In genomic region chr16:13940139-13940846, GRCm38 (mm10) we compare ENCODE assay signal across 9 mouse cellular contexts. TPM values are rescaled to one million over a fixed set of nuclear protein-coding genes. Genes with fewer than 3 reads are reported as not detected.
DNase-seq lines count a peak whose midpoint lies in the region; ATAC-seq lines count a peak whose summit lies in the region.
"Had no signal": no experiment of that assay in that cellular context is flagged by ENCODE, and none has a peak within 500 bp of the region (broad histone marks: within the 10 kb centered on the region; RNA-seq: fewer than 3 reads in every experiment).

No protein-coding gene starts in this region.

- peaks cover 37% of the 10 kb centered on the region for H3K27me3 ChIP-seq in liver, embryonic 12.5 days (replicated peaks)
- H3K27me3 ChIP-seq in neural tube, embryonic 14.5 days (ENCODE audit: control insufficient read depth, insufficient read depth, low read length): 0 out of 2 replicates have a peak, but pooled peaks cover 3% of the 10 kb centered on the region

- peak overlapping the region; percentile 65 for H3K4me2 ChIP-seq in liver, embryonic 12.5 days
- H3K4me2 ChIP-seq in neural tube, embryonic 14.5 days (ENCODE audit: low read depth, low read length): peak overlapping the region; percentile 97

- H3K27ac ChIP-seq in liver, embryonic 12.5 days: no peak overlapping the region
- H3K27ac ChIP-seq in neural tube, embryonic 14.5 days (ENCODE audit: low read depth, low read length): 0 out of 2 replicates have a peak overlapping the region, but pooled peaks have one; percentile 10
- H3K27ac ChIP-seq: macrophage had no signal

- intact Hi-C loops in heart, postnatal 14 days (cut with DNase I): no loop called here

- H3K9me3 ChIP-seq in liver, embryonic 12.5 days (replicated peaks): no peaks in the 10 kb centered on the region
- no peaks in the 10 kb centered on the region for H3K9me3 ChIP-seq in neural tube, embryonic 14.5 days (ENCODE audit: control insufficient read depth, low read length)

- ATAC-seq in liver, embryonic 12.5 days: peak; percentile 66
- ATAC-seq in neural tube, embryonic 14.5 days (ENCODE audit: low read depth): peak; percentile 100

- no peak overlapping the region for H3K9ac ChIP-seq in liver, embryonic 12.5 days
- H3K9ac ChIP-seq in neural tube, embryonic 14.5 days (replicated peaks; ENCODE audit: low read depth, low read length): peak overlapping the region; percentile 74

- H3K4me3 ChIP-seq in liver, embryonic 12.5 days: peak overlapping the region; percentile 52
- H3K4me3 ChIP-seq in neural tube, embryonic 14.5 days (ENCODE audit: low read depth, low read length): peak overlapping the region; percentile 61

- H3K36me3 ChIP-seq in liver, embryonic 12.5 days: no peaks in the 10 kb centered on the region
- H3K36me3 ChIP-seq in neural tube, embryonic 14.5 days (ENCODE audit: control insufficient read depth, insufficient read depth, low read length): no peaks in the 10 kb centered on the region

- H3K4me1 ChIP-seq in liver, embryonic 12.5 days: no peaks in the 10 kb centered on the region; the same call in 1 of the 2 replicates
- H3K4me1 ChIP-seq in neural tube, embryonic 14.5 days (ENCODE audit: control insufficient read depth, insufficient read depth, low read length): no peaks in the 10 kb centered on the region

- DNase-seq in heart, adult 18-20 months: peak; percentile 12 to 26
- no peak for DNase-seq in heart, adult 8-10 months (ENCODE audit: low spot score)
- peak; percentile 11 for DNase-seq in fat pad, adult 2 months (ENCODE audit: extremely low read depth, low read depth, low spot score)
- peak; percentile 3 to 30 for DNase-seq in heart, postnatal 14 days
- peak; percentile 44 for DNase-seq in large intestine, adult 2 months (ENCODE audit: low read depth, low spot score)
- peak; percentile 70 for DNase-seq in yolk sac, embryonic 10.5 days (ENCODE audit: low spot score)

- WGBS in large intestine, adult 2 months: 6% methylated on average over 28 of the region's 28 CpGs
- WGBS in liver, embryonic 12.5 days (ENCODE audit: insufficient replicate concordance): 7% methylated on average over 28 of the region's 28 CpGs
- WGBS in neural tube, embryonic 14.5 days: 3% methylated on average over 28 of the region's 28 CpGs

RNA-seq across cellular contexts. Expression of gene Mpv17l, which starts 37.3 kb away (rescaled TPM):
- total RNA-seq in heart, adult 18-20 months (2021): 1 to 10 TPM; 1.5 to 1.8 TPM
- 1 to 10 TPM; 1.6 to 3.6 (median 3.3) TPM for total RNA-seq in heart, adult 8-10 months (2022)
- under 1 TPM; 0.59 to 0.79 TPM for total RNA-seq in heart, postnatal 14 days (2021)
- 4.6 and 5.4 TPM in 2 replicates for polyA plus RNA-seq in large intestine, adult 2 months (2012; rRNA removed)
- 1.7 and 2.4 TPM in 2 replicates for polyA plus RNA-seq in liver, embryonic 12.5 days (2016; fragmentation: Nextera tagmentation; extraction: Ambion mirVana)
- 37.3 and 52.7 TPM in 2 replicates for polyA plus RNA-seq in neural tube, embryonic 14.5 days (2014; fragmentation: Nextera tagmentation; extraction: Ambion mirVana)

RNA-seq across cellular contexts. Expression of gene Pdxdc1, which starts 37.4 kb away (rescaled TPM):
- total RNA-seq in heart, adult 18-20 months (2021): 10 to 100 TPM; 75.0 to 77.9 TPM
- total RNA-seq in heart, adult 8-10 months (2022): 10 to 100 TPM; 76.3 to 89.5 (median 80.4) TPM
- 10 to 100 TPM; 69.7 to 72.4 TPM for total RNA-seq in heart, postnatal 14 days (2021)
- polyA plus RNA-seq in large intestine, adult 2 months (2012; rRNA removed): 235 and 281 TPM in 2 replicates
- polyA plus RNA-seq in liver, embryonic 12.5 days (2016; fragmentation: Nextera tagmentation; extraction: Ambion mirVana): 34.1 and 35.5 TPM in 2 replicates
- polyA plus RNA-seq in neural tube, embryonic 14.5 days (2014; fragmentation: Nextera tagmentation; extraction: Ambion mirVana): 66.1 and 87.0 TPM in 2 replicates

RNA-seq across cellular contexts. Expression of gene 2900011O08Rik, which starts 46.1 kb away (rescaled TPM):
- not detected for total RNA-seq in heart, adult 18-20 months (2021)
- under 1 TPM in 2 of 4 experiments, not detected in 2; 0.19 to 0.69 TPM for total RNA-seq in heart, adult 8-10 months (2022)
- total RNA-seq in heart, postnatal 14 days (2021): not detected
- polyA plus RNA-seq in large intestine, adult 2 months (2012; rRNA removed): 0.27 and 0.32 TPM in 2 replicates
- 0.15 and 0.43 TPM in 2 replicates for polyA plus RNA-seq in liver, embryonic 12.5 days (2016; fragmentation: Nextera tagmentation; extraction: Ambion mirVana)
- 176 and 233 TPM in 2 replicates for polyA plus RNA-seq in neural tube, embryonic 14.5 days (2014; fragmentation: Nextera tagmentation; extraction: Ambion mirVana)
- polyA plus RNA-seq: macrophage had no signal

RNA-seq across cellular contexts. Expression of gene Ifitm7, which starts 46.4 kb away (rescaled TPM):
- not detected for total RNA-seq in heart, adult 18-20 months (2021)
- not detected for total RNA-seq in heart, adult 8-10 months (2022)
- total RNA-seq in heart, postnatal 14 days (2021): not detected
- polyA plus RNA-seq in large intestine, adult 2 months (2012; rRNA removed): not detected in 2 replicates
- 0.25 TPM in 1 of 2 replicates, not detected in the other for polyA plus RNA-seq in liver, embryonic 12.5 days (2016; fragmentation: Nextera tagmentation; extraction: Ambion mirVana)
- polyA plus RNA-seq in neural tube, embryonic 14.5 days (2014; fragmentation: Nextera tagmentation; extraction: Ambion mirVana): 1.3 and 2.5 TPM in 2 replicates
- polyA plus RNA-seq: macrophage had no signal
